Mouse (Mus musculus): ENCODE data around the gene Invs. TPM values are rescaled to one million over a fixed set of nuclear protein-coding genes. Genes with fewer than 3 reads are reported as not detected.

Invs gene
- total RNA-seq (2022) = 10 to 100 TPM; 12.3 to 22.6 (median 17.1) TPM

DNA sequence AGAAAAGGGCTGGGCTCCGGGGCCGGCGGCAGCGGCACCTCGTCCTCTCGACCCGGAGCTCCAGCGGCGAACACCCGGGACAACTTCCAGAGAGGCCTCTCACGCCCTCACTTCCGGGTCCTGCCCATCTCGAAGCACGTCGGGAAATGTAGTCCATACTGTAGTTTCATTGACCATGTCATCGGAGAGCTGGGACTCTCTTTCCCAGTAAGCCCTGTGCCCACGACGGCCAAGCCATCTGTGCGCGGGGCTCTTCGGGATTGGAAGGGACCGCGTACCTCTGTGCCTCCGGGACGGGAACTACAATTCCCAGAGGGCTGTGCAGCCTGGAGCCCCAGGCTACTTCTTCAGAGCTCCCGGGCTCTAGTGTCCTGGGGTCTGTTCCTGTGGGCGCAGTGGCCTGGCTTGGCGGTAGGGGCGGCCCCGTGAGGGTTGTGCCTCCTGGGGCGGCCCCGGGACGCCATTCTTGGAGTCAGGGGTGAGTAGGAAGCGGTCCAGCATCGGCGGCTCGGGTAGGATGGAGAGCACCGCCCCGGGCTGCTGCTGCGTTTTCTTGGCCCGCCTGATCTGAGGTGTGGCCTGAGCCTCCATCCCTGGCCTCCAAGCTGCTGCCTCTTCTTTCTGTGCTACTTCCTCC, at the start of gene Invs, which contains the start of gene Erp44:
Gene Invs (plus strand): TSS at position 263 of the 637 bp plus-strand sequence.
Gene Erp44 (minus strand): TSS at position 61 of the 637 bp plus-strand sequence.
- DNase-seq = peak; percentile 97

DNA sequence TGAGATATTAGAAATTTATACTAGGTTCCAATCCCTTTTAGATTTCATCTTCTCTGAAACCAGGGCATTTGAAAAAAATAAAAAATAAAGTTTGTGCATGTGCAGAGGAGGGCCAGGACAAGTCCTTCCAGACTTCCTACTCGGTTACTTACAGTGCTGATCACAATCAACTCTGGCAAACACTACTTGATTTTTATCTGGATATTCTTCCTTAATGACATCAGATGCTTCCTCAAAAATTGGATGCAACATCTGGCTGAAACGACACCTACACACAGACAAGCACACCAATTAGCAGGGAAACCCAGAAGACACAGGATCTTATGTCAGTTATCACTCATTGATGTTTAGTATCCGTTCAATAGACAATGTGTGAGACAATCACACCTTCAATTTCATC, 42.8 kb upstream of the Invs start:
- no peak for DNase-seq

DNA sequence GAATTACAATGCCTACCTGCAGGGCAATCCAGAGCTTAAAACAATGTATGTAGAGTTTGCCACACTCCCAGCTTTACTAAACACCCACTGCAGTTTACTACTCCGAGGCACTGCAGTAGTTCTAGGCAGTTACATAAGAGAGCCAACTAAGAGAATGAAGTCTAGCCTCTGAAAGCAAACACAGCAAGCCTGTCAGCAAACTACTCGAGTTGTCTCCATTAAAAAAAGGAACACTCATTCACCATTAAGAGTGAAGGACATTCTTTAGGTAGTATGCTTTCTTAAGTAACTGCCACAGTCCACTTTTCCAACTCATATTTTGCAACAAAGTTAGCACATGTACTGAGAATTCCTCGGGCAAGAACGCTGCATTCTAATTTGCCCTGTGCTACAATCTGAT, 40.5 kb upstream of the Invs start:
- no peak for DNase-seq

DNA sequence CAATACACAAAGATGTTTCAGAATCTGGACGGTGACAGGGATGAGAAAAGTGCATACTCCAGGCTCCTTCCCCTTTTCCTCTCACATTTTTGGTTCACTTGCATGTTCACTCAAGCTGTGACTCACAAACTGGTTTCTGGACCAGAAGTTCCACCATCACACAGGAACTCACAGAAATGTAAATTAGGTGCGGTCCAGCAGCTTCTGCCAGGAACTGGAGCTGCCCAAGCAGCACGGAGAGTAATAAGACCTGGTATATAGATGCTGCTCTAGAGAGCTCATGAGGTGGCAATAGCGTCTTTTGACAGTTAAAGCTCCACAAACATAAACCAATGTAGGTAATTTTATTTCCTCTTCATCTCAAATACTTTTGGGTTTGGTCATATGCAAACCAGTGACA, 37.1 kb upstream of the Invs start:
- DNase-seq = no peak

DNA sequence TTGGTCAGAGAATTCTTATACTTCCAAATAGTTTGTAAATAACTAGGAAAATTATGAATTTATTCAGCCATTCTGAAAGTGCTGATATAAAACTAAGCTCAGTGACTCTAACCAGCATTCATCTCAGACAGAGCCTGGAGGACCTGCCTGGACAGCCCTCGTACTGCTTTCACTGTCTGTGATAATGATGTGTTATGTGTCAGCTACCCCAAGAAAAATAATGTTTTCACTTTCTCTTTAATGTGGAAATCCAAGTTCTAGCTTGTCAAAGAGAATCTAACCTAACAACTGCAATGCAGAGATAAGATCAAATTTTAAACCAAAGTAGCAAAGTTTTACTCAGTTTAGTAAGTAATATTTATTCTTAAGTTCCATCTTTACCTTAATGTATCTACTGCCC, 35.8 kb upstream of the Invs start:
- no peak for DNase-seq

DNA sequence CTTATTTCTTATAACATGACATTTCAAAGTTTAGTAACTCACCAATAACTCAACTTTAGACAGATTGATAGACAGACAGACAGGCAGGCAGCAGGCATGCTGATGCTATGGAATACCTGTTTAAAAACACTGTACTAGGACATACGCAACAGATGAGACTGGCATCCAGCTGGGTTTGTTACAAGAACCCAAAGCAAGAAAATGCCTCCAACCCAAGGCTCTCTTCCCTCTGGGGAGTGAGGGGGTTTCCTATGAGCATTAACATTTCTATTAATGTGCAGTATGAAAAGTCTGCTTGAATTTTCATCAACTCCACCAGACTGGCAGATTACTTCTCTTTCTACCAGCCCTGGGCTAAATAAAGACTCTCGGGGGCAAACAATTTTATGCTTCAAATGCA, 35.3 kb upstream of the Invs start:
- DNase-seq = no peak

DNA sequence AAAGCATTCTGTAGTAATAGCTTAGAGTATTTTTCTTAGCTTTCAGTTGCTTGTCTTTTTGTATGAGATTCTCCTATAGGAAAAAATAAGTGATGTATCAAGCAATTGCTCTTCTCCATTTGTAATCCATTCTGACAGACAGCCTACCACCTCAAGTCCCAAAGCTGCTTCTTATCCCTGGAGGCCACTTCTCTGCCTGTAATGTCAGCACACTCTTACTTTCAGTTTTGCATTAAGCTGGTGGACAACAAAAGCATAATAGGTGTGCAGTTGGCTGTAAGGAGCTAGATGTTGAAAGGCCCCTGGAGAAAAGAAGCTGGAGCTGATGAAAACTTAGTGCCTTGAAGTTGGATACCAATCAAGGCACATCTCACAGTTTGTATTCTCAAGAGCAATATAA, 26.3 kb upstream of the Invs start:
- DNase-seq = no peak

DNA sequence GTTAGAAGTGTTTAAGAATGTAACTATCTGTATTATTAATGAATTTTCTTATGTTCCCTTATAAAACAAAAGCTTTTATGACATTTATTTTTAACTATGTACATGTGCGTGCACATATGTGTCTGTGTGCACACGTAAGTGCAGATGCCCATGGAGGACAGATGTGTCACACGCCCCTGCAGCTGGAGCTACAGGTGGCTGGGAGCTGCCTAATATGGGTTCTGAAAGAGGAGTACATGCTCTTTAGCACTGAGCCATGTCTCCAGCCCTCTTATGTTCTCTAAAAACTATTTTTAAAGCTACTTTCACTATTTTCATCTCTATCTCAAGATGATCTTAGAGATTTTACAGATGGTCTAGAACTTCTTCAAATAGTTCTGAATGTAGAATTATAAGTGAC, 21.5 kb upstream of the Invs start:
- DNase-seq = no peak

DNA sequence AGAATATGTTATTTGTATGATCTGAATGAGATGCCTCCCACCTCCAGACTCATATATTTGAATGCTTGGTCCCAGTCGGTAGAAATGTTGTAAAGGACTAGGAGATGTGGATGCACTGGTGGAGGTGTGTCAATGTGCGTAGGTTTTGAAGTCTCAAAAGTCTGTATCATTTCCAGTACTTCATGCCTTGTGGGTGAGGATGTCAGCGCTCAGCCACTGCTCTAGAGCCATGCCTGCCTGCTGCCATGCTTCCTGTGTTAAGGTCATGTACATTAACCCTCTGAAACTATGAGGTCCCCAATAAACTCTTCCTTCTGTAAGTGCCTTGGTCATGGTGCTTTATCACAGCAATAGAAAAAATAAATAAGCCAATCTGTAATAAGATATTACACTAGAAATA, 11.9 kb upstream of the Invs start:
- DNase-seq = no peak

DNA sequence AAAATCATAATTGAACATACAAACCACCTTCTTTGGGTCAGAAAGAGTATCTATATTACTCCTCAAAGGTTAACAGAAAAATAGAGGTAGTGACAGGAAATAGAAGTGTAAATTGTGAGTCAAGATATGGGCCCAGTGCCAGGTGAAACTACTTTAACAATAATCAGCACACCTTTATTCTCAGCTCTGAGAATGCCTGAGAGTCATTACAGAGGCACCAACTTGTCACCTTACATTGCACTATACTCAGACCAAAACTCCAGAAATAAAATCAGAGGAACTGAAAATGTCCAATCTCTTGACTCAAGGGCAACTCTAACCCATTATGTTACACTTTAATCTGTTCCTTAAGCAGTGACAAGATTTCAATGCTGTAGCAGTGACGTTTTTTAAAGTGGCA, 11.4 kb upstream of the Invs start:
- DNase-seq = no peak

DNA sequence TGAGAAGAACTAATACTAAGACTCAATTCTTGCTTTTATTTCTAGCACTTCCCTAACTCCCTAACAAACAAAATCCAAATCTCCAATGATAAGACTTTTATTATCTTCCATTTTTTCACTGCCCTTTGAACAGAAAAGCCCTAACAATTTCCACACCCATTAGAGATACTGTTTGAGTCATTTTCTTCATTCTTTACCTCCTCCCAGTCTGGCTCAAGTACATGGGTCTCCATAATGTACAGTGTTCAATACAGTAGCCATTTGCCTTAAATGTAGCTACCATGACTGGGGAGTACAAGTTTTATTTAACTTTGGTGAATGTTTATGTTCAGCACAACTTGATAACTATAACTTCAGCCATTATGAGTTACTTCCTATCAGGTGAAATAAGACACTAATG, 9.0 kb upstream of the Invs start:
- DNase-seq = no peak

DNA sequence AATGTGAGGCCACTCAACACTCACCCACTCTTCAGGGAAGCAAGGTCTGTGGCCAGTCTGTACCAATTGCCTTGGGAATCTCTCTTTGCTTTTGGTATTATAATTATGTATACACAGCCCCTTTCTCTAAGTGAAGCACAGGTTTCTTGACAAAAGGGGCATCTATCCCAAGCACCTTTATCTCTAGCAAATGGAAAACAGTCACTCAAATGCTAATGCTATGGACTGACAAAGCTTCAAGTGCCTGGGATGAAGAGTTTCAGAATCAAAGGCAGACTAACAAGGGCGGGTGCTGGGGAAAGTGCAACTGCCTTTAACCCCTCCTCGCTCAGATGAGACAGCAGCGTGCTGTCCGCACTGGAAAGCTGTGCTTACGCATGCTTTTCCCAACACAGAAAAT, 7.7 kb upstream of the Invs start:
- no peak for DNase-seq

DNA sequence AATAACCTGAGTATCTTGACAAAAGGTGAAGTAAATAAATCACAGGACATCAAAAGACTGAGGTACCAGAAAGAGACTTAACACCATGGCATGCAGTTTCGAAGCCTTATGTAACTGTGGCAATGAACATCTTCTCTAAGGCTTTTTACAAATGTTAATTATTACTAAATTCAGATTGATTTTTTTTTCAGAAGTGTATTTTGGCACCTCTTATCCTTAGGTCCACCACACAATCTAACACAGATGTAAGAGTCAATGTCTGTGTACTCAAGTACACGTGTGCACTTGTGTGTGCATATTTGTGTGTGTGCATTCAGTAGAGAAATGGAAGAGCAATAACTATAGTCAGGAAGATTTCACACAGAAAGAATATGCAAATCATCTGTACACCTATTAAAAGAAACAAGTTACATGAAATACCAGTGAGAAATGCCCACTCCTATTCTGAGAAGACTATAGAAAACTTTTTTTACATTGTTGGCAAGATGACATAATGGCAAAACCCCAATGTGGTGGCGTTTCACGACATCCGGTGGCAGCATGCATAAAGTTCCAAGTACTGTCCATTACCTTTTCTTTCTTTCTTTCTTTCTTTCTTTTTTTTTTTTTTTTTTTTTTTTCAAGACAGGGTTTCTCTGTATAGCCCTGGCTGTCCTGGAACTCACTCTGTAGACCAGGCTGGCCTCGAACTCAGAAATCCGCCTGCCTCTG, 6.3 kb upstream of the Invs start:
- DNase-seq = no peak

DNA sequence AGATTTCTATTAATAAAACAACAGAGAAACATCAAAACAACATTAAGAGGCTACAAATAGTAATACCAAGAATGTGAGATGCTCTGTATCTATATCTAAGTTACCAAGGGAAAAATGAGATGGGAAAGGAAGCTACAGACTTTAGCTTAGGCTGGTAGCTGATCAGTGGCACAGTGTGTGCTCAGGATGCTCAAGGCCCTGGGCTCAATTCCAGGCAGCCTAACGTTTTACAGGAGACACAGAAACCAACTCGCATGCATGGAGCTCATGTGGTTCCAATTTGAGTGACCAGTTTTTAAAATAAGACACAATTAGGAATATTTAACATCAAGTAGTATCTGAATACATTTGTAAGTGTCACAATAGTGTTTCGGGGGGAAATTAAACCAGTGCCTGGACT, 3.8 kb upstream of the Invs start:
- no peak for DNase-seq

DNA sequence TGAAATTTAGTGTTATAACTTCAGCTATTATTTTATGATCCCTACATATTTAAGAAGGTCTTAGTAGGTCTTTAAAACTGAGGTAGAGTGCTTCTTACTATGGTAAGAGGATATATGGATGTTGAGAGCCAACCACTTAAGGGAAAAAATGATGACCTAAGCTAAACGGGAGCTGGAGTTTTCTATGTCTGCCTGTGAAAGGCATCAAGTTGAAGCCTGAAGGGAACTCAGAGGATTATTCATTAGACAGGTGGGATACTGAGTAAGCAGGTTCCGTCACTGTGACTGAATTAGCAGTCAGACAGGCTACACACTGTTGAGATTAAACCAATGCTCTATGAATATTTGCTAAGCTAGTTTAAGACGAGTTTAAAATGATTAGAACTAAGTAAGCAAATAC, 2.5 kb upstream of the Invs start:
- DNase-seq = no peak

DNA sequence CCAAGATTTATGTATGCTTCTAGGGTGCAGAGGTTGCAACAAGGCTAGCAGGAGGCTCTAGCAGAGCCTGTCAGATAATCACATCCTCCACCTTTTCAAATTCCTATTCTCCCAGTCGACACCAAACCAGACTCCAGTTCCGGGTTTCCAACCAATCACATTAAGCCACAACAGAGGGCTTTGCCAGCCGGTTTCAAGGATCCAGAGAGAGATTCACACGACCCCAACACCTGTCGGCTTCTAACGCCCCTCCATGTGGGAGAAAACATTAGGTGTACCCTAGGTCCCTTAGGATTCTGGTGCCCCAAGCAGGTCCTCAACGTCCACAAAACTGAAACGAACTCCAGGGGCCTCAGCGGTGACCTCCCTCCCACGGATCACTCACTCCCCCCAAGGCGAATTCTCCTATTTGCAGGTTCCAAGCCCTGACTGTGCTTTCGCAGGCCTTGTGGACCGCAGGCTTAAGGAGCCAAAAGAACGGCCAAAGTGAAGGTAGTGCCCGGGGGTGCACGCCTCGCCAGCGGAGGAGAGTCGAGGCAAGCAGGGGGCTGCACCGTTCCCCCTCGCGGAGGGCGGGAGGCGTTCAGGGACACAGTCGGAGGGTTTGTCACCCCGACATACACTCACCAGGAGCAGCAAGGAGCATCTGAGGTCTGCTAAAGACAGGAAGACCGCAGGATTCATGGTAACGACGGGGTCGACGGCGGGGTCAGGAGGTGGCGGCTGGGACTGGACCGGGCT, 633 bp upstream of the Invs start:
- no peak for DNase-seq

DNA sequence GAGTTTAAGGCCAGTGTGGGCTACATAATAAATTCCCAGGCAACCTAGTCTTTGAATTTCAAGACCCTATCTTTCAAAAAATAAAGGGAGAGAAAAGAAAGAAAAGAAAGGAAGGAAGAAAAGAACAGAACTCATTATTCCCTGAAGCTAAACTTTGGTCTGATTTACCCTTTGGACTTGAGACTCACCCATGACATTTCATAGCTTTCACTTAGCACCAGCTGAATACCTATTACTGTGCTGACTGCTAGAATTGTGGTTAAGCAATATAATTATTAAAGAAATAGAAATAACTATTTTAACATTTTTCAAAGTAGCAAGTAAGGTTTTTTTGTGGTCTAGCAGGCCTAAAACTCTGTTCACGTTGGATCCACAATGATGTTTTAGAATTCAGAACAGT, 1.6 kb downstream of the Invs start:
- DNase-seq = no peak

DNA sequence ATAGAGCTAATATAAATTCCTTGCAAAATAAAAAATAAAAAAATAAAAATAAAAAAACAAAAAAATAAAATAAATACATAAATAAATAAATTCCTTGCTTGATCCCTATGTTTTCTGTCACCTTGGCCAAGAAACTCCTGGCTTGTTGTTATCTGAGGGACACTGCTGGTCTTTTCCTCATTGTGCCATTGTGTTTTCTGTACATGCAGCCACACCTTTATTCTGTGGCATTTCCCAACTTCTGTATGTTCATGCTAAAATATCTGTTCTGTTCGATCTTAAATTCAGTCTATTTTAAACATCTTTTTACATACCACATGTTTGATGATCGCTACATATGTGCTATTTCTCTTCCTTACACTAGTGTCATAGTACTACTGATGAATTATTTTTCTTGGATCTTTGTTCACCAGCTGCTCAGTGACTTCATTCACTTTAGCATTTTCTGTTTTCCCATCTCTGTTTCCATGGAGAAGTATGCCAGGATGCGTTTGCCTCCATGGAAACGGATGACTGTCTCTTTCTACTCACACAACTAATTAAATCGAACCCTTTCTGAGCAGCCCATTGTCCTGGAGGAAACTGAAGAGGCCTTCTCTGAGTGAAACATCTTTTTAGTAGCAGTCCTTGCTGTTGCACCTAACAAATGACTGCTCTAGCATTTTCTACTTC, 7.7 kb downstream of the Invs start:
- no peak for DNase-seq

DNA sequence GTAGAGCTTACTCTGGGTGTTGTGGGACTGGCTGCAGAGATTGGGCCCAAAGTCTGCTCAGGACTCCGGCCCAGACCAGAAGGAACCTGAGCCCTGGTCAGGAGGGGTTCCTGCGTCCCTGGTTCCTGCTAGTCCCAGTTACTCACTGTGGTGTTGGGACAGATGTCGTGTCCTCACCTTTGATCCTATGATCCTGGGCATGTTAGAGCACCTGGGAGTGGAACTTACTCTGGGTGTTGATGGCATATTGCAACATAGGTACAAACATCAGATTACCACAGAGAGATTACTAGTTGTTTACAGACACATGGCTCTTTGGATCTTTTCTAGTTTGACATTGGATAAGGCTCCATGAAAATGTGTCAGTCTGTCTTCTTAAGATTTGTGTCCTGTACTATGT, 35.3 kb downstream of the Invs start:
- no peak for DNase-seq

DNA sequence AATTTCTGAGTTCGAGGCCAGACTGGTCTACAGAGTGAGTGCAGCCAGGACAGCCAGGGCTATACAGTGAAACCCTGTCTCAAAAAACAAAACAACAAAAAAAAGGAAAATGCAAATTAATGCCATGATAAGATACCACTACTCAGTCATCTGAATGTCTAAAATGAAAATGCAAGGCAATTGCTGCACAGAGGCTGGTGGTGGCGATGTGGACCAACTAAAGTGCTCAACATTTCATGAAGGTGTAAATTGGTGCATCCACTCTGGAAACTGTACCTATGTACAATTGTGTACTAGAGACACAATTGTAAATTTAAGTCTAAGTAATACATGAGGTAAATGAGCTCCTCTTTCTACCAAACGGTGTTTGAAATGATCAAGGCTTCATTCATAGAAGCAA, 36.5 kb downstream of the Invs start:
- no peak for DNase-seq

DNA sequence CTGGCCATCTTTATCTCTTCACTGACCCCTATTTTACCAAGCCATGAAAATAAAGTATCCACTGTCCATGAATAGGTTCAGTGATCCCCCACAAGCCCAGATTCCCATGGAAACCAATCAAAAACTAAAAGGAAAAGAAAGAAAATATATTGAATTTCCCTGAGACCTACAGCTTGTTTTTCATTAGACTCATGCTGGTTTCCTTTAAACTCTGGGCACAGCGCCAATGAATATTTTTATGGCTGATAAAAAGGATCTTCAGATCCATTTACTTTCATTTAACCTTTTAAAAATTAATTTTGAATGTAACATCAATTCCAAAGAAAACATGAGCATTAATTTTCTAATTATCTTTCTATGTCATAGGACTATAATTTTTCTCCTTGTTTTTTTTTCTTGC, 41.7 kb downstream of the Invs start:
- no peak for DNase-seq

DNA sequence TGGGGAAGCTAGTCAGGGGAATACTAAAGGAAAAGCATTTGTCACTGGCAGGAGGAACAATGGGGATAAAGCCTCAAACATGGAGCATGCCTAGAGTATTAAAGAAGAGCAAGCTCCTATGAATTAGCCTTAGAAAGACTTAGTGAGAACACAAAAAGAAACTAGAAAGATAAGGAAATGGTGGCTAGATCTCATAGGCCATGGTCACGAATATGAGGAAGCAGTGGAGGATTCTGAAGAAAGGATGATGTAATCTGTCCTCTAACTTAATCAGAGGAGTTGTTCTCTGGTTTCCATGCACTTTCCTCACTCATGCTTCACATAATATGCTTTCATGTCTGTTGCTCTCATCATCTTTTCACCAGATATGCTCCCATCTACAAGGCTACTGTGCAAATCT, 42.5 kb downstream of the Invs start:
- DNase-seq = no peak

DNA sequence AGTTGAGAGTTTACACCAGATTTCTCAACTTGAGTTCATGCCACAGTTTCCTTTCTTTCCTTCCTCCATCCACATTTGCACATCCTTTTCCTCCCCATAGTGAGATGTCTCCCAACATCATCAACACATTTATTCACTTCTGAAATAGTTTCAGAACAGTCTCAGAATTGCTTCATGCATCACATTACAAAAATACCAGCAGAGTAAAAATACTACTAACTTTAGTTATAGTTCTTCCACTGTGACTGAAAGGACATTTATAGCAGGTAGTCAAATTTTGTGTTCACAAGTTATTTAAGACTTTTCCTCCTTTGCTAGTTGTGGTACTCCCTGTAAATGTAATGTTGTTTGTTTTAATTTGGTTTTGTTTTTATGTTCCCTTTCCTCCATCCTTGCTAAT, 47.6 kb downstream of the Invs start:
- DNase-seq = no peak
